Mouse (Mus musculus): ENCODE results near the gene Dnajb2.
A peak's percentile ranks its signal among the peaks of the same experiment; 100 is the strongest.

DNA sequence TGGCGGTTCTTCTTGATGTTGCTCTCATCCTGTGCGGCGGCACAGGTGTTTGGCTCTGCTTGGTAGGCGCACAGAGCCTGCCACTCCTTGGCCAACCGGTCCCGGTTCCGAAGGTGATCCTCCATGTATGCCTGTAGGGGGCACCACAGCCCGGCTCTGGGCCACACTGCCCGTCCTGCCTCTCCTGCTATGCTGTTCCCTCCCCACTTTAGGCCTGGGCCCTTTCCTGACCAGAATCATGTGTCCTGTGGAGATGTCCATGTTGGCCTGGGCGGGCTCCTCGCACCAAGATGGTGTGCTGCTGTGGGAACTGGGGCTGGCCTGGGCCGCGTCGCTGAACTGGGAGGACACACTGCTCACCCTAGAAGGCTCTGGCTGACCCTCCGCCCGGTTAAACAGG lies 16.8 kb downstream of the Dnajb2 start:
- TF ChIP-seq CTCF (IDR thresholded peaks at IDR 0.05; ENCODE audit: low read depth, low read length) (peak; percentile 9; the same call in 1 of the 2 replicates), POLR2A (IDR thresholded peaks at IDR 0.05; ENCODE audit: extremely low read depth, insufficient read depth, low read length) (no peak)
